Comparison of ENCODE assay signal across 23 mouse cellular contexts in genomic region chr5:114969609-114970215, GRCm38 (mm10). TPM values are rescaled to one million over a fixed set of nuclear protein-coding genes. Genes with fewer than 3 reads are reported as not detected.
DNase-seq lines count a peak whose midpoint lies in the region; ATAC-seq lines count a peak whose summit lies in the region.
"Had no signal": no experiment of that assay in that cellular context is flagged by ENCODE, and none has a peak within 500 bp of the region (broad histone marks: within the 10 kb centered on the region; RNA-seq: fewer than 3 reads in every experiment).

No protein-coding gene starts in this region.

- peak overlapping the region; percentile 57 for H3K4me2 ChIP-seq in kidney, embryonic 16.5 days (replicated peaks; ENCODE audit: low read depth, low read length)
- H3K4me2 ChIP-seq in liver, embryonic 15.5 days, result peak overlapping the region; percentile 43
- H3K4me2 ChIP-seq: embryonic facial prominence, embryonic 15.5 days; forebrain, embryonic 12.5 days; heart, embryonic 13.5 days; hindbrain, embryonic 15.5 days; lung, embryonic 15.5 days; midbrain, embryonic 13.5 days; neural tube, embryonic 15.5 days had no signal

- H3K4me3 ChIP-seq in kidney, embryonic 16.5 days (ENCODE audit: low read length), result peak overlapping the region; percentile 56
- H3K4me3 ChIP-seq in liver, embryonic 15.5 days (replicated peaks), result peak overlapping the region; percentile 50
- H3K4me3 ChIP-seq in midbrain, embryonic 10.5 days, result no peak overlapping the region
- H3K4me3 ChIP-seq: embryonic facial prominence, embryonic 15.5 days; forebrain, embryonic 12.5 days; heart, embryonic 13.5 days; hindbrain, embryonic 15.5 days; left cerebral cortex, adult 2 months; lung, embryonic 15.5 days; midbrain, embryonic 13.5 days; myocyte; neural tube, embryonic 15.5 days had no signal

- no peaks in the 10 kb centered on the region for H3K36me3 ChIP-seq in kidney, embryonic 16.5 days (ENCODE audit: insufficient read depth, low read length)
- H3K36me3 ChIP-seq in liver, embryonic 15.5 days (replicated peaks), result no peaks in the 10 kb centered on the region
- no peaks in the 10 kb centered on the region for H3K36me3 ChIP-seq in midbrain, embryonic 10.5 days
- H3K36me3 ChIP-seq: embryonic facial prominence, embryonic 15.5 days; forebrain, embryonic 12.5 days; heart, embryonic 13.5 days; hindbrain, embryonic 15.5 days; lung, embryonic 15.5 days; midbrain, embryonic 13.5 days; neural tube, embryonic 15.5 days had no signal

- DNase-seq in kidney, adult 18-20 months, result peak; percentile 43
- no peak for DNase-seq in kidney, postnatal 14 days
- no peak for DNase-seq in midbrain, embryonic 10.5 days (ENCODE audit: low spot score)
- DNase-seq in frontal cortex, postnatal 36 days (ENCODE audit: low spot score in 2 of 2), result no peak
- no peak for DNase-seq in spleen, adult 18-20 months
- DNase-seq: adrenal gland, adult 2 months; cerebellum, postnatal 14 days; embryo, embryonic 11 days; heart, postnatal 36 days; right cerebral cortex, postnatal 4 days had no signal

- H3K27ac ChIP-seq in kidney, embryonic 16.5 days (ENCODE audit: low read length), result peak overlapping the region; percentile 97
- H3K27ac ChIP-seq in liver, embryonic 15.5 days (replicated peaks), result peak overlapping the region; percentile 67
- no peak overlapping the region for H3K27ac ChIP-seq in midbrain, embryonic 10.5 days (replicated peaks)
- H3K27ac ChIP-seq: embryonic facial prominence, embryonic 15.5 days; forebrain, embryonic 12.5 days; heart, embryonic 13.5 days; hindbrain, embryonic 15.5 days; left cerebral cortex, adult 2 months; lung, embryonic 15.5 days; macrophage; midbrain, embryonic 13.5 days; neural tube, embryonic 15.5 days had no signal

- H3K9ac ChIP-seq in kidney, embryonic 16.5 days (replicated peaks; ENCODE audit: low read length), result peak overlapping the region; percentile 77
- H3K9ac ChIP-seq in liver, embryonic 15.5 days, result peak overlapping the region; percentile 33; the same call in 1 of the 2 replicates
- H3K9ac ChIP-seq: embryonic facial prominence, embryonic 15.5 days; forebrain, embryonic 12.5 days; heart, embryonic 13.5 days; hindbrain, embryonic 15.5 days; lung, embryonic 15.5 days; midbrain, embryonic 13.5 days; neural tube, embryonic 15.5 days had no signal

- no peak for ATAC-seq in kidney, embryonic 16.5 days (ENCODE audit: low FRiP score, low TSS enrichment)
- ATAC-seq in liver, embryonic 15.5 days (ENCODE audit: insufficient read depth), result no peak
- ATAC-seq: midbrain, embryonic 13.5 days had no signal

- H3K9me3 ChIP-seq in kidney, embryonic 16.5 days (ENCODE audit: low read length), result no peaks in the 10 kb centered on the region
- H3K9me3 ChIP-seq in liver, embryonic 15.5 days (replicated peaks), result no peaks in the 10 kb centered on the region
- H3K9me3 ChIP-seq in midbrain, embryonic 10.5 days (replicated peaks), result no peaks in the 10 kb centered on the region
- H3K9me3 ChIP-seq: embryonic facial prominence, embryonic 15.5 days; forebrain, embryonic 12.5 days; heart, embryonic 13.5 days; hindbrain, embryonic 15.5 days; lung, embryonic 15.5 days; midbrain, embryonic 13.5 days; neural tube, embryonic 15.5 days had no signal

- no peaks in the 10 kb centered on the region for H3K27me3 ChIP-seq in kidney, embryonic 16.5 days (ENCODE audit: insufficient read depth, low read length)
- peaks cover 21% of the 10 kb centered on the region for H3K27me3 ChIP-seq in liver, embryonic 15.5 days
- peaks cover 22% of the 10 kb centered on the region for H3K27me3 ChIP-seq in midbrain, embryonic 10.5 days (ENCODE audit: low read depth, poor library complexity, severe bottlenecking)

- WGBS in kidney, embryonic 16.5 days, result 48% methylated on average over 13 of the region's 13 CpGs
- 48% methylated on average over 13 of the region's 13 CpGs for WGBS in liver, embryonic 15.5 days (ENCODE audit: insufficient replicate concordance)
- 67% methylated on average over 13 of the region's 13 CpGs for WGBS in midbrain, embryonic 10.5 days

- peaks cover 24% of the 10 kb centered on the region for H3K4me1 ChIP-seq in kidney, embryonic 16.5 days (ENCODE audit: insufficient read depth, low read length)
- H3K4me1 ChIP-seq in liver, embryonic 15.5 days (replicated peaks), result peaks cover 23% of the 10 kb centered on the region
- H3K4me1 ChIP-seq in midbrain, embryonic 10.5 days, result peaks cover 21% of the 10 kb centered on the region
- H3K4me1 ChIP-seq: embryonic facial prominence, embryonic 15.5 days; hindbrain, embryonic 15.5 days; midbrain, embryonic 13.5 days had no signal

RNA-seq across cellular contexts. Expression of gene Hnf1a, which starts 1.2 kb away (rescaled TPM):
- polyA plus RNA-seq in kidney, embryonic 16.5 days (2015; fragmentation: Nextera tagmentation; extraction: Ambion mirVana), result 12.6 and 15.4 TPM in 2 replicates
- 3.8 and 4.3 TPM in 2 replicates for polyA plus RNA-seq in liver, embryonic 15.5 days (2015; fragmentation: Nextera tagmentation; extraction: Ambion mirVana)
- 0.06 TPM in 1 of 2 replicates, not detected in the other for polyA plus RNA-seq in midbrain, embryonic 10.5 days (2016; fragmentation: Nextera tagmentation; extraction: Ambion mirVana)
- polyA plus RNA-seq: forebrain, embryonic 12.5 days; limb, embryonic 11.5 days; macrophage; midbrain, embryonic 13.5 days; myocyte had no signal

RNA-seq across cellular contexts. Expression of gene 2210016L21Rik, which starts 27.8 kb away (rescaled TPM):
- 55.7 and 63.3 TPM in 2 replicates for polyA plus RNA-seq in kidney, embryonic 16.5 days (2015; fragmentation: Nextera tagmentation; extraction: Ambion mirVana)
- 10.2 and 12.3 TPM in 2 replicates for polyA plus RNA-seq in liver, embryonic 15.5 days (2015; fragmentation: Nextera tagmentation; extraction: Ambion mirVana)
- 48.7 and 50.3 TPM in 2 replicates for polyA plus RNA-seq in midbrain, embryonic 10.5 days (2016; fragmentation: Nextera tagmentation; extraction: Ambion mirVana)

RNA-seq across cellular contexts. Expression of gene Sppl3, which starts 41.2 kb away (rescaled TPM):
- 12.3 and 13.6 TPM in 2 replicates for polyA plus RNA-seq in kidney, embryonic 16.5 days (2015; fragmentation: Nextera tagmentation; extraction: Ambion mirVana)
- 7.9 and 12.1 TPM in 2 replicates for polyA plus RNA-seq in liver, embryonic 15.5 days (2015; fragmentation: Nextera tagmentation; extraction: Ambion mirVana)
- polyA plus RNA-seq in midbrain, embryonic 10.5 days (2016; fragmentation: Nextera tagmentation; extraction: Ambion mirVana), result 11.5 and 12.0 TPM in 2 replicates

RNA-seq across cellular contexts. Expression of gene Oasl1, which starts 46.7 kb away (rescaled TPM):
- polyA plus RNA-seq in kidney, embryonic 16.5 days (2015; fragmentation: Nextera tagmentation; extraction: Ambion mirVana), result 1.5 and 2.1 TPM in 2 replicates
- polyA plus RNA-seq in liver, embryonic 15.5 days (2015; fragmentation: Nextera tagmentation; extraction: Ambion mirVana), result 0.51 and 0.88 TPM in 2 replicates
- not detected in 2 replicates for polyA plus RNA-seq in midbrain, embryonic 10.5 days (2016; fragmentation: Nextera tagmentation; extraction: Ambion mirVana)
